9 mouse cellular contexts compared by ENCODE assay signal in the genomic region with DNA sequence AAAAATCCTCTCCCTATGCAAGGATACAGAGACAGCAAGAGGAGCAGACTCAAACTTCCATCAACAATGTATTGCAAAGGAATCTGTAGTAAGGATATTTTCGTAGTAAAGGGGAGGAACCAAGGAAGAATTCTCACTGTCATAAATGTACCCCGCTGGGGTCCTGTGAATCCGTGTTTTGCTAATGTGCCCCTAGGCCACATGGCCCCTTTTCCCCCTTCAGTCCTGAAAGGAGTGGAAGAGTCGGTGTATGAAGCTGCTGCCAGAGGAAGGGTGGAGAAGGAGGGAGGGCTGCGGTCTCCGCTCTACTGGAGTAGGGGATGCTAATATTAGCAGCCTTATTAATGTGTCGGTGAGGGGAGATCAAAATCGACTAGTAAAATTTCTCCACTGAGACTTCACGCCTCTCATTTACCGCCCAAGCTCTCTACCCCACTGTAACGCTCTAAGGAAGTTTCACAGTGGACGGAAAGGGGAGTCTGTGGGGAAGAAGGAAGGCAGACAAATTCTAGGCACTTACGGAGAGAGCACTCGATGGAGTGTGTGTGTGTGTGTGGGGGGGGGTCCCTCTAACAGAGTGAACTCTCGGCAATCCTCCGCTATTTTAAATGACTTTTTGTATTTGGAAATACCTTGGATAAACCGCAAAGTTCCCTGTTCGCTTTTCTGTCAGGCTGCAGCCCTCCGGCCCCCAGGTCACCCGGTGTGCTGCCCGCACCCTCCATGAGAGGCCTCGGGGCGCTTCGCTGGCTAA. TPM values are rescaled to one million over a fixed set of nuclear protein-coding genes. Genes with fewer than 3 reads are reported as not detected.
DNase-seq lines count a peak whose midpoint lies in the region; ATAC-seq and TF ChIP-seq lines count a peak whose summit lies in the region.
"Had no signal": no experiment of that assay in that cellular context is flagged by ENCODE, and none has a peak within 500 bp of the region (broad histone marks: within the 10 kb centered on the region; RNA-seq: fewer than 3 reads in every experiment).

No protein-coding gene starts in this region.

- peaks cover 34% of the 10 kb centered on the region for H3K4me1 ChIP-seq in heart, embryonic 13.5 days
- H3K4me1 ChIP-seq in cortical plate, adult 2 months (ENCODE audit: control insufficient read depth, insufficient read depth, low read length), result no peaks in the 10 kb centered on the region
- peaks cover 39% of the 10 kb centered on the region for H3K4me1 ChIP-seq in hindbrain, embryonic 10.5 days (replicated peaks)
- peaks cover 30% of the 10 kb centered on the region for H3K4me1 ChIP-seq in midbrain, embryonic 13.5 days (replicated peaks)

- no peak for DNase-seq in heart, postnatal 25 days (ENCODE audit: low spot score)
- DNase-seq in hindbrain, embryonic 10.5 days (ENCODE audit: low spot score), result peak; percentile 42
- DNase-seq in cerebellum, postnatal 25 days, result no peak
- no peak for DNase-seq in urinary bladder, postnatal 36 days (ENCODE audit: low spot score in 2 of 2)
- no peak for DNase-seq in frontal cortex, postnatal 25 days (ENCODE audit: low spot score in 2 of 2)

- 2% methylated on average over 24 of the region's 24 CpGs for WGBS in heart, embryonic 13.5 days
- 2% methylated on average over 24 of the region's 24 CpGs for WGBS in hindbrain, embryonic 10.5 days
- WGBS in midbrain, embryonic 13.5 days, result under 1% methylated on average over 24 of the region's 24 CpGs

- H3K4me2 ChIP-seq in heart, embryonic 13.5 days, result peak overlapping the region; percentile 93
- H3K4me2 ChIP-seq in midbrain, embryonic 13.5 days (replicated peaks), result peak overlapping the region; percentile 80

- peak overlapping the region; percentile 61 for H3K4me3 ChIP-seq in heart, embryonic 13.5 days
- H3K4me3 ChIP-seq in cortical plate, adult 2 months (ENCODE audit: insufficient read depth, low read length), result peak overlapping the region; percentile 49
- peak overlapping the region; percentile 58 for H3K4me3 ChIP-seq in hindbrain, embryonic 10.5 days
- peak overlapping the region; percentile 46 for H3K4me3 ChIP-seq in midbrain, embryonic 13.5 days (replicated peaks)

- no peak overlapping the region for H3K27ac ChIP-seq in heart, embryonic 13.5 days (replicated peaks)
- H3K27ac ChIP-seq in cortical plate, adult 2 months (ENCODE audit: insufficient read depth, low read length), result no peak overlapping the region
- no peak overlapping the region for H3K27ac ChIP-seq in hindbrain, embryonic 10.5 days
- H3K27ac ChIP-seq in midbrain, embryonic 13.5 days, result no peak overlapping the region

- no peak for ATAC-seq in heart, embryonic 13.5 days (ENCODE audit: extremely low read depth, insufficient number of reproducible peaks, low FRiP score, low TSS enrichment)
- no peak for ATAC-seq in midbrain, embryonic 13.5 days

- H3K9ac ChIP-seq in heart, embryonic 13.5 days, result peak overlapping the region; percentile 74
- H3K9ac ChIP-seq in midbrain, embryonic 13.5 days (replicated peaks), result peak overlapping the region; percentile 55

- TF ChIP-seq CTCF in cortical plate, adult 2 months (IDR thresholded peaks at IDR 0.05; ENCODE audit: extremely low read depth, insufficient read depth, low read length), result no peak

- no peaks in the 10 kb centered on the region for H3K36me3 ChIP-seq in heart, embryonic 13.5 days
- no peaks in the 10 kb centered on the region for H3K36me3 ChIP-seq in hindbrain, embryonic 10.5 days
- H3K36me3 ChIP-seq in midbrain, embryonic 13.5 days, result no peaks in the 10 kb centered on the region

- intact Hi-C loops in heart, postnatal 25 days (cut with DNase I), result loop anchor here (10.0 kb wide), 1 partner anchor 576 kb away; no protein-coding TSS in a partner anchor

- no peak for TF ChIP-seq POLR2A in cortical plate, adult 2 months (IDR thresholded peaks at IDR 0.05; ENCODE audit: extremely low read depth, insufficient read depth, low read length)

- H3K9me3 ChIP-seq in heart, embryonic 13.5 days, result no peaks in the 10 kb centered on the region
- H3K9me3 ChIP-seq in hindbrain, embryonic 10.5 days, result no peaks in the 10 kb centered on the region
- no peaks in the 10 kb centered on the region for H3K9me3 ChIP-seq in midbrain, embryonic 13.5 days

- peaks cover 95% of the 10 kb centered on the region for H3K27me3 ChIP-seq in heart, embryonic 13.5 days (replicated peaks)
- H3K27me3 ChIP-seq in hindbrain, embryonic 10.5 days (ENCODE audit: insufficient read depth, poor library complexity, severe bottlenecking), result peaks cover 93% of the 10 kb centered on the region
- peaks cover 96% of the 10 kb centered on the region for H3K27me3 ChIP-seq in midbrain, embryonic 13.5 days

RNA-seq across cellular contexts. Expression of a gene that starts 1.3 kb away (rescaled TPM):
- 0.94 and 1.1 TPM in 2 replicates for polyA plus RNA-seq in heart, embryonic 13.5 days (2015; fragmentation: Nextera tagmentation; extraction: Ambion mirVana)
- under 1 TPM in 1 of 2 experiments, not detected in 1; 0.34 TPM for total RNA-seq in heart, postnatal 25 days (2021)
- 2.4 and 2.7 TPM in 2 replicates for polyA plus RNA-seq in cortical plate, adult 2 months (2012; rRNA removed)
- 3.4 and 14.5 TPM in 2 replicates for polyA plus RNA-seq in hindbrain, embryonic 10.5 days (2016; fragmentation: Nextera tagmentation; extraction: Ambion mirVana)
- polyA plus RNA-seq in midbrain, embryonic 13.5 days (2015; fragmentation: Nextera tagmentation; extraction: Ambion mirVana), result 22.4 and 22.9 TPM in 2 replicates
- total RNA-seq: liver, adult 2 months had no signal
- polyA plus RNA-seq: liver, adult 2 months had no signal

RNA-seq across cellular contexts. Expression of a gene that starts 17.4 kb away (rescaled TPM):
- polyA plus RNA-seq in heart, embryonic 13.5 days (2015; fragmentation: Nextera tagmentation; extraction: Ambion mirVana), result not detected in 2 replicates
- not detected for total RNA-seq in heart, postnatal 25 days (2021)
- polyA plus RNA-seq in cortical plate, adult 2 months (2012; rRNA removed), result 7.2 and 7.7 TPM in 2 replicates
- 0.47 and 1.0 TPM in 2 replicates for polyA plus RNA-seq in hindbrain, embryonic 10.5 days (2016; fragmentation: Nextera tagmentation; extraction: Ambion mirVana)
- polyA plus RNA-seq in midbrain, embryonic 13.5 days (2015; fragmentation: Nextera tagmentation; extraction: Ambion mirVana), result 3.1 and 4.4 TPM in 2 replicates
- total RNA-seq: liver, adult 2 months had no signal
- polyA plus RNA-seq: liver, adult 2 months had no signal
